Mouse (Mus musculus) stomach, postnatal 0 days (tissue): Measurements from ENCODE around the gene Rsph3b. TPM values are rescaled to one million over a fixed set of nuclear protein-coding genes. Genes with fewer than 3 reads are reported as not detected.
"Not testable (repeated sequence)": the region's sequence is repeated elsewhere in the genome, so short reads cannot be mapped to it uniquely, and the experiment has no call there.

ENCODE experiments used
- ATAC-seq: fragments of 200-750 bp; cut with Nextera tagmentation; 2 replicates; pipeline ENCODE4 v1.8.0; 2017; ENCODE audit not compliant: low FRiP score, low TSS enrichment
- DNase-seq: peaks from one replicate; pipeline ENCODE4 v3.0.0-alpha.2; 2016; ENCODE audit warnings: low spot score
- H3K27ac ChIP-seq: fragments of 300-500 bp; sonication (generic); replicated peaks from 2 replicates; pipeline ENCODE4 v1.5.1; 2014; ENCODE audit warnings: mild to moderate bottlenecking, control low read depth
- H3K27me3 ChIP-seq: fragments of 300-500 bp; sonication (generic); 2 replicates; pipeline ENCODE4 v1.6.1; 2014; ENCODE audit warnings: low read length; ENCODE audit not compliant: control insufficient read depth, insufficient read depth
- H3K36me3 ChIP-seq: fragments of 300-500 bp; sonication (generic); 2 replicates; pipeline ENCODE4 v1.6.1; 2014; ENCODE audit warnings: low read length, mixed read lengths; ENCODE audit not compliant: control insufficient read depth, insufficient read depth
- H3K4me1 ChIP-seq: fragments of 300-500 bp; sonication (generic); replicated peaks from 2 replicates; pipeline ENCODE4 v1.6.1; 2014; ENCODE audit warnings: antibody characterized with exemption; ENCODE audit not compliant: control insufficient read depth, insufficient read depth
- H3K4me2 ChIP-seq: fragments of 300-500 bp; sonication (generic); replicated peaks from 2 replicates; pipeline ENCODE4 v1.6.1; 2014; ENCODE audit warnings: low read depth, mild to moderate bottlenecking, control low read depth, moderate library complexity
- H3K4me3 ChIP-seq: fragments of 300-500 bp; sonication (generic); 2 replicates; pipeline ENCODE4 v1.5.1; 2014; ENCODE audit warnings: low read depth, low read length, control low read depth
- H3K9ac ChIP-seq: fragments of 300-500 bp; sonication (generic); 2 replicates; pipeline ENCODE4 v1.6.1; 2014; ENCODE audit warnings: mild to moderate bottlenecking, low read length, control low read depth, mixed read lengths
- H3K9me3 ChIP-seq: fragments of 300-500 bp; sonication (generic); 2 replicates; pipeline ENCODE4 v1.6.1; 2016; ENCODE audit warnings: low read length; ENCODE audit not compliant: control insufficient read depth
- WGBS: fragments of 180-500 bp; shearing (Covaris S2); extraction: QIAGEN DNeasy Blood & Tissue Kit; methylation state at CpG from one replicate; pipeline ENCODE4 v1.1.7; 2014; 5-methylcytosine and 5-hydroxymethylcytosine counted together
- polyA plus RNA-seq: library from polyadenylated mRNA; unstranded; fragments of >200 nt; fragmentation: Nextera tagmentation; extraction: Ambion mirVana; gene quantifications from 2 replicates; pipeline ENCODE4 v1.2.1, GENCODE M21; 2015

The Rsph3b gene
- polyA plus RNA-seq, 1 experiment from 2014 or later = 36.4 TPM

DNA sequence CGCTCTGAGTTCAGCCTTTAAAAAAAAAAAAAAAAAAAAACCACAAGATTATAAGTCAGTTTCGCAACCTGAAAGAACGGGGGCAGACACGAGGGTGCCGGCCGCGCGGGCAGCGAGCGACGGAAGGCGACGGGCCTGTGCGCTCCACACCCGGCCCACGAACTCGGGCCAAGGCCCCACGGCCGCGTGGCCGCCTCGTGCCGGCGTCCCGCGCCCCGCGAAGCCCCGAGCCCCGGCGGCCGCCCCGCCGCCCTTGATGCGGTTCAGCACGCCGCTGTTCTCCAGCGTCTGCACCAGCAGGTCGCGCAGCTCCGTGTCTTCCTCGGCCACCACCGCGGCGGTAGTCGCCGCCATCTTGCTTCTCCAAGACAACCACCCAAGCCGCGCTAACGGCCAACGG is 12.3 kb upstream of the Rsph3b start, which contains the start of gene Tagap1:
Gene Tagap1 (minus strand): TSS at position 381 of the 400 bp plus-strand sequence.
- peak; percentile 32 for DNase-seq
- under 1% methylated on average over 36 of the region's 51 CpGs for WGBS
- not testable (repeated sequence) for H3K9ac ChIP-seq

DNA sequence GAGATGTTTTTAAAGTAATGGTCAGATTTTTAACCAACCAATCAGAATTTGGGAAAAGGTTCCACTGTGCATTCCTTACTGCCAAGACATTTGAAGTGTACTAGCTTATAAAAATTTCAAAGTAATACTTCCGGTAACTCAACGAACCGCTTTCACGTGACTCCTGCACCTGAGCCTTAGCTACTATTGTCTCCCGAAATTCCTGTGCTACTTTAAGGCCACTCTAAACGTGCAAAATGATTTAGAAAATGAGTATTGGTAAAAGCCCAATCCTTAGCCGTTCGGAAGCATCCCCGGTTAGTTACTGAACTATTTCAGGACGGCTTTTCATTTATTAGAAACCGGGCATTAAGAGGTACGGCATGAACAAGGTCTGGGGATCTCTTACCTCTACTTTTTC is 11.9 kb upstream of the Rsph3b start:
- H3K27ac ChIP-seq, H3K9me3 ChIP-seq, H3K27me3 ChIP-seq, DNase-seq, H3K36me3 ChIP-seq, H3K9ac ChIP-seq, H3K4me1 ChIP-seq, ATAC-seq: not testable (repeated sequence)
- H3K4me2 ChIP-seq = peak overlapping the region; percentile 43
- 0% methylated on average over 12 of the region's 12 CpGs for WGBS
- peak overlapping the region; percentile 48 for H3K4me3 ChIP-seq

More for the DNA sequence above, 12.3 kb upstream of the Rsph3b start, which contains the start of gene Tagap1:
- H3K27ac ChIP-seq, H3K36me3 ChIP-seq, ATAC-seq, H3K9me3 ChIP-seq, H3K27me3 ChIP-seq, H3K4me1 ChIP-seq: not testable (repeated sequence)
- H3K4me2 ChIP-seq = peak within 1 kb of the TSS; percentile 43
- H3K4me3 ChIP-seq = peak within 1 kb of the TSS; percentile 48

DNA sequence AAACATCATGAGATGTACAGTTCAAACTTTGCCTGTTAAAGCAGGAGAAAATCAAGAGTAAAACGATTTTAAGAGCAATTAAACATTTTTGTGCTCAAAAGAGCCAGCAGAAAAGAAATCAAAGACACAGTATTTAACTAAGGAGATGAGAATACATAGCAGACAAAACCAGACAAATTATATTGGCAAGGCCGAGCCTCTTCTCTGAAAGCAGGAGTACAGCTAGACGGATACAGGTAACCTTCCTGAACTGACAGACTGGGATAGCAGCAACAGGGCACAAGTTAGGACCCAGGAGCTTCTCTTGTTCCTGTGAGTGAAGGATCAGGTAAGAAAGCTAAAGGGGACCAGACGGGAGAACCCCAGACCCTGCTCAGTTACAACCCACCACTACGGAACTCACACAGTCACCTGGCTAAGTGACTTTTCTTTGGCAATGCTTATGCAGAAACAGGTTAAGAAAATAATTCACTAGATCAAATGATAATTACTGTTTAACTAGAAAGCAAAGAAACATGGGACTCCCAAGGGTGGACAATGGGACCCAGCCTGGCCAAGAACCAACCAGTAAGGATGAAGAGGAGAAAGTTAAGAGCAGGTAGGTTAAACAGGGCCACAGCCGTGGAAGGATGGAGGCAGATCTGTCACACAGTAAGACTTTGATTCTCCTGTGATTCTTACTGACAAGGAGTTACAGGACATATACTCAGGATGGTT is 11.2 kb upstream of the Rsph3b start:
- not testable (repeated sequence) for H3K9me3 ChIP-seq, ATAC-seq, H3K9ac ChIP-seq, H3K36me3 ChIP-seq, H3K4me1 ChIP-seq, H3K27me3 ChIP-seq, H3K4me3 ChIP-seq, H3K27ac ChIP-seq, DNase-seq
- WGBS = 59% methylated on average over 3 of the region's 6 CpGs
- H3K4me2 ChIP-seq = 0 out of 2 replicates have a peak overlapping the region, but pooled peaks have one; percentile 43

DNA sequence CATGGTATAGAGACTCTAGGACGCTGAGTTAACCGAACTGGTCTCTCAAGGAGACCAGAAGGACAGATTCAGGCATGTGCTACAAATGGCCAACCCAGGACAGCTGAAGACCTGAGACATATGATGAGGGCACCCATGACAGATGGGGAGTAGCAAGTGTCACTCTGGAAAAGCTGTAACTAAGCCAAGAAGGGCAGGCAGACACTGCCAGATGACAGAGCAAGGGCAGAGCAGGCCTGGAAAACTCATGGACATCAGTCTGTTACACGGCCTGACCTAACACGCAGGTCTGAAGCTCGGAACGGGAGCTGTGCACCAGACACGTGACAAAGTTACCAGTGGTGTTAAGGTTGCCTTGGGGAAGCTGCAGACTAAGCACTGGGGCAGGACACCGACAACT is 10.4 kb upstream of the Rsph3b start:
- DNase-seq, H3K4me1 ChIP-seq: not testable (repeated sequence)
- WGBS = 76% methylated on average over 5 of the region's 8 CpGs

DNA sequence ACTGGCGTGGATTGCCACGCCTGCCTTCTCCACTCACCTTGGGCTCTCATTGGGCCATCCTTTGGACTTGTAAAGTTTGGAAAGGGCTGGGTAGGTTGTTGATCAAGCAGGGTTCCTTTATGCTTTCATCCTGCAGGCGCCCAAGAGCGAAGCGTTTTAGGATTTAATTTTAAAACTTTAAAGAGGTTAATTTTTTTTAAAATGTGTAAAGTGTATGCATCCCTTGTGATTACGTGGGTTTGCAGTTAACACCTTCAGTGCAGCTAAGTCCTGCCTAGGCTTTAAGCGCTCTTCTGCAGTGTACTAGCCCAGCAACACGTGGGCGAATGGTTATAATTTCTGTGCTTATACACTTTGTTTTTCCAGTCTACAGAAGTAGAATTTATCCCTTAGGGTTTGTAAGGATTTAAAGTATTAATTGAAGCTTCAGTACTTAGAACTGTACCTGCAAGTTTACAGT is 317 bp upstream of the Rsph3b start:
- not testable (repeated sequence) for H3K27ac ChIP-seq, H3K4me1 ChIP-seq, H3K36me3 ChIP-seq, H3K9me3 ChIP-seq, DNase-seq, H3K27me3 ChIP-seq
- peak; percentile 33 for ATAC-seq
- peak overlapping the region; percentile 54 for H3K9ac ChIP-seq
- peak overlapping the region; percentile 64 for H3K4me2 ChIP-seq
- WGBS = 5% methylated on average over 9 of the region's 9 CpGs
- peak overlapping the region; percentile 49 for H3K4me3 ChIP-seq

More for the DNA sequence above, 10.4 kb upstream of the Rsph3b start:
- H3K4me2 ChIP-seq, H3K27ac ChIP-seq, H3K9me3 ChIP-seq, H3K9ac ChIP-seq, H3K36me3 ChIP-seq, H3K4me3 ChIP-seq, H3K27me3 ChIP-seq, ATAC-seq: not testable (repeated sequence)

DNA sequence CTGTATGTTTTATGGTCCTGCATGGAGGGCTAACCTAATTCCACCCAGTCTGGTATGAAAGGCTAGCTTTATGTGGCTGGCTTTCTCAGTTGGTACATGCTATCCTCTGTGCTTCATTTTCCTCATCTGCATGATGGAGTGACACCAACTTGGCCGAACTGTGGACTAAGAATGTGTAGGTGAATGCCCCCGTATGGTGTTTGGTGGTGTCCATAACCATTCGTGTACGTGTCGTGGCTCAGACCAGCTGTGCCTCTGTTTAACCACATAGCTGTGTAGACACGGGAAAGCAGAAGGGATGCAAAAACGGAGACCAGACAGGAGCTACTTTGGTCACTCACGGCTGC is 872 bp downstream of the Rsph3b start:
- not testable (repeated sequence) for H3K9ac ChIP-seq, H3K36me3 ChIP-seq, H3K9me3 ChIP-seq, DNase-seq, H3K4me1 ChIP-seq, H3K4me3 ChIP-seq, H3K27me3 ChIP-seq, H3K27ac ChIP-seq
- WGBS = no CpG with 5 or more reads among the region's 8 CpGs
- 0 out of 2 replicates have a peak, but pooled peaks have one; percentile 1 for ATAC-seq
- H3K4me2 ChIP-seq = peak overlapping the region; percentile 64

DNA sequence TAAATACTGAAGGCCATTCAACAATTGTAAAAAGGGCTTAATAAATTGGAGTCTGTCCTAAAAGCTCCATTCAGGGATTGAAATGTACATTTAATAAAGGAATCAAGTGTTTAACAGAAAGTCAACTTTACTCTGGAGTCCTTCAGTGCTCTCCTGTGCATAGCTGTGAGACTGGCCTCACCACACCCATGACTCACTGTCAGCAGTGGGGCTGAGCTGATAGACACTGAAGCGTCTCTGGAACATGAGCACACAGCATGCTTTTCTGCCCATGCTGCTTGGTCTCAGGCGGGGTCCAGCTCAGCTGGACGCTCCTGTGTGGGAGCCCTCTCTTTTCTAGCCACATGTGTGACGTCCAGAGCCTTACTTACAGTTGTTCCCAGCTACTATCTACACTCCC is 5.9 kb downstream of the Rsph3b start:
- not testable (repeated sequence) for H3K4me2 ChIP-seq, H3K36me3 ChIP-seq, H3K9ac ChIP-seq, H3K4me3 ChIP-seq, H3K27ac ChIP-seq, H3K9me3 ChIP-seq, DNase-seq, H3K27me3 ChIP-seq, H3K4me1 ChIP-seq
- no CpG with 5 or more reads among the region's 4 CpGs for WGBS
- ATAC-seq = peak; percentile 83

DNA sequence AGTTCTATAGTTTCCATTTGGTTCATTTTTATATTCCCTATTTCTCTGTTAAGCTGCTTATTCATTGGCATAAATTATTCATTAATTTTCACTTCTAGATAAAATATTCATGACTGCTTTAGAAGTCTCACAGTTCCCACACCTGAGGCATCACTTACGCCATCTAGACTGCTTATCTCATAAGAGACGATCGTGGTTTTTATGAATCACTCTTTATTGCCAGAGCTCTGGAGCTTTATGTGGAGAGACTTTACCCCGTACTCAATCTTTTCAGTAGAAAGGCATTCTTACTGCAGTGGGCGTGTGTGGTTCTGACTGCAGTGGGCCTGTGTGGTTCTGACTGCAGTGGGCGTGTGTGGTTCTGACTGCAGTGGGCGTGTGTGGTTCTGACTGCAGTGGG is 16.9 kb downstream of the Rsph3b start:
- not testable (repeated sequence) for H3K4me2 ChIP-seq, H3K4me1 ChIP-seq, H3K9ac ChIP-seq, H3K4me3 ChIP-seq, ATAC-seq, H3K9me3 ChIP-seq, DNase-seq, H3K36me3 ChIP-seq, H3K27ac ChIP-seq, H3K27me3 ChIP-seq
- 82% methylated on average over 6 of the region's 7 CpGs for WGBS

DNA sequence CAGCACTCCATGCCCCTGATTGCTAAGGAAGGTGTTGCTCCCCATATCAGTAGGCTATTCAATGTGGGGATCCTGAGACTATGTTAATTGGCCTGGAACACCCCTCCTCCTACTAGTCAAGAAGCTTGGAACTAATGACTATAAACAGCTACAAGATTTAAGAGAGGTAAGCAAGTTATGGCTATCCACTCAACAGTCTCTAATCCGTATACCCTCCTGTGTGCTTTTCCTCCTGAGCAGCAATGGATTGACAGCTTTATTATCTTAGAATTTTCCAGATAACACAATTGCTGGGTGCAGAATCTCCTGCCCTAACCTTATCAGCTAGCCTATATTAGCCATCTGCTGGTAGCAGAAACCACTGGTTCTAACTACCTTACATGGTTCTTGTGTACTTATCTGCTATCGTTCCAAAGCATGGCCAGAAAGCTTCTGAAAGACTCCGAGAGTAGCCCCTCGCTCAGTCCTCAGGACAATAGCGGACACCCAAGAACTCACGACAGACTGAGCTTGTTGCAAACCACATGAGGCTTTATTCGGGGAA is 28.1 kb downstream of the Rsph3b start:
- H3K4me1 ChIP-seq, H3K4me2 ChIP-seq: not testable (repeated sequence)
- 83% methylated on average over 7 of the region's 7 CpGs for WGBS

More for the DNA sequence above, 28.1 kb downstream of the Rsph3b start:
- not testable (repeated sequence) for H3K9me3 ChIP-seq, DNase-seq, ATAC-seq, H3K9ac ChIP-seq, H3K36me3 ChIP-seq, H3K27me3 ChIP-seq, H3K4me3 ChIP-seq, H3K27ac ChIP-seq
